Mouse (Mus musculus) olfactory bulb, adult 2 months (tissue): ENCODE results near the gene Tmem100.

Source experiments
- CTCF ChIP-seq: fragments of 200-500 bp; IDR thresholded peaks from 2 replicates; pipeline ENCODE4 v1.5.1; 2012; ENCODE audit warnings: low read depth, mild to moderate bottlenecking, low read length, moderate library complexity; ENCODE audit not compliant: insufficient read depth
- POLR2A ChIP-seq: fragments of 200-500 bp; IDR thresholded peaks from 2 replicates; pipeline ENCODE4 v1.6.1; 2012; ENCODE audit warnings: mild to moderate bottlenecking, low read depth, low read length, moderate library complexity; ENCODE audit not compliant: insufficient read depth

DNA sequence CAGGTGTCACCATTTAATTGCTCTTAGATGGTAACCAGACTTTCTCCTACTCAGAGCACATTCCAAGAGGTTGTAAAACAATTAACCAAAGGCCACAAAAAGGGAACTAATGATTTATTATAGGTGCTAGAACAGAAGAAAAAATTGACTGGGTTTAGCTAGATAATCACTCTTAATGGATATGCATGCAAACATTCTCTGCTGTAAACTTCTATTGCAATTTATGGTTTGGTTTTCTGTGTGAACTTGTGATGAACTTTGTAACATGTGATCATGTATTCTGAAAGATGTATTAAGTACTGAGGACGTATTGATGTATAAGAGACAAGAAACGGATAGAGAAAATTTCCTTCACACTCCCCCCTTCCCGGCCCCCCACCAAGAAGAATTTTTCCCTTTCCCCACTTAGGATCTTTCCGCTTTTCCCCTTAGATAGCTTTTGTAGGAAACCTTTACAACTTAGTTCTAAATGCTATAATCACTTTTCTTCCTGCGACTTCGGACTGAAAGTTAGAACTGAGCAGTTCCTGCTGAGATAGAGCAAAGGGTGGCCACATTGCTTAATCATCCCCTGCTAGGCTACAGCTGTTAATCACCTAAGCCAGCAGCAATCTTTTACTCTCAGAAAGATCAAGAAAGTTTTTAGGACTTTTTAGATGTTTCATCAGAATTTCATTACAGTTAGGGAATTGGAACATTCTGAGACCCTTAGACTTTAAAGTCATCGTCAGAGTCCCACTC is 22.2 kb upstream of the Tmem100 start:
- TF ChIP-seq POLR2A, result no peak
- no peak for TF ChIP-seq CTCF
